Mouse (Mus musculus) heart, adult 2 months (tissue): ENCODE data around the gene Samd1.
A peak's percentile ranks its signal among the peaks of the same experiment; 100 is the strongest.

Experiments used
- CTCF ChIP-seq: fragments of 200-600 bp; IDR thresholded peaks from 2 replicates; pipeline ENCODE4 v1.8.1; 2022; ENCODE audit warnings: antibody characterized with exemption, mild to moderate bottlenecking, moderate library complexity
- EP300 ChIP-seq: fragments of 200-500 bp; IDR thresholded peaks from 2 replicates; pipeline ENCODE4 v1.6.1; 2011; ENCODE audit warnings: low read depth, low read length, control low read depth; ENCODE audit not compliant: insufficient read depth

- no peak for TF ChIP-seq CTCF
- TF ChIP-seq EP300: peak; percentile 61; the same call in 1 of the 2 replicates
Observed at GRCm38 (mm10) chr8:83964015-83964765, 33.3 kb upstream of the Samd1 start.
